Mouse (Mus musculus) hindbrain, embryonic 12.5 days (tissue): ENCODE measurements at regions not wholly inside any gene's neighbourhood (a gene's known extent, or its start where the extent isn't known, plus 50 kb on each side); places are given as distances from the start of the nearest gene placed in this dataset.

Source experiments
- ATAC-seq: fragments of 200-750 bp; cut with Nextera tagmentation; 2 replicates; pipeline ENCODE4 v1.8.0; 2017; ENCODE audit warnings: moderate TSS enrichment; ENCODE audit not compliant: low FRiP score
- H3K27ac ChIP-seq: fragments of 300-500 bp; sonication (generic); 2 replicates; pipeline ENCODE4 v1.5.1; 2016; ENCODE audit warnings: mild to moderate bottlenecking
- H3K27me3 ChIP-seq: fragments of 300-500 bp; sonication (generic); 2 replicates; pipeline ENCODE4 v1.6.1; 2016; ENCODE audit warnings: mild to moderate bottlenecking
- H3K36me3 ChIP-seq: fragments of 300-500 bp; sonication (generic); 2 replicates; pipeline ENCODE4 v1.6.1; 2016; ENCODE audit warnings: mild to moderate bottlenecking
- H3K4me1 ChIP-seq: fragments of 300-500 bp; sonication (generic); 2 replicates; pipeline ENCODE4 v1.6.1; 2016
- H3K4me2 ChIP-seq: fragments of 300-500 bp; sonication (generic); replicated peaks from 2 replicates; pipeline ENCODE4 v1.6.1; 2016; ENCODE audit warnings: mild to moderate bottlenecking
- H3K4me3 ChIP-seq: fragments of 300-500 bp; sonication (generic); 2 replicates; pipeline ENCODE4 v1.5.1; 2016; ENCODE audit warnings: mild to moderate bottlenecking
- H3K9ac ChIP-seq: fragments of 300-500 bp; sonication (generic); 2 replicates; pipeline ENCODE4 v1.6.1; 2016; ENCODE audit warnings: mild to moderate bottlenecking, moderate library complexity
- H3K9me3 ChIP-seq: fragments of 300-500 bp; sonication (generic); replicated peaks from 2 replicates; pipeline ENCODE4 v1.6.1; 2016; ENCODE audit warnings: mild to moderate bottlenecking
- WGBS: fragments of 180-500 bp; shearing (Covaris S2); methylation state at CpG from one replicate; pipeline ENCODE4 v1.1.7; 2016; 5-methylcytosine and 5-hydroxymethylcytosine counted together

DNA sequence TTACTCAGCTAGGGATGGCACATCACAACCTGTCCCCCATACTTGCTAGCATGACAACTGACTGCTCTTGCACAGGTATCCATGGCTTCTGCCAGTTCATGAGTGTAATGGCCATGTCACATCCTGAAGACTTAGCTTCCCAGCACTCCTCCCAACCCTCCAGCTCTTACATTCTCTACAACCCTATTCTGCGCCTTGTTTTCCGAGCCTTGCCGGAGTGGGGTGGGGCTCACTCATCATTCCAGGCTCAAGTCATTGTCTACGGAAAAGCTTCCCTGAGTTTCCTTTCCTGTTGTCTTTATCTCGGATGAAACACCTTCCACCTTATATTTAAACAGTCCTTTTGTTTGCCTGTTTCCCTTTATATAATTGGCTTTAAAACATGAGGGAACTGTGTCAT lies 69.6 kb downstream of the Prdm13 start:
- Histone ChIP-seq H3K9ac (no peak overlapping the region), H3K27me3 (no peaks in the 10 kb centered on the region)
- ATAC-seq: no peak

DNA sequence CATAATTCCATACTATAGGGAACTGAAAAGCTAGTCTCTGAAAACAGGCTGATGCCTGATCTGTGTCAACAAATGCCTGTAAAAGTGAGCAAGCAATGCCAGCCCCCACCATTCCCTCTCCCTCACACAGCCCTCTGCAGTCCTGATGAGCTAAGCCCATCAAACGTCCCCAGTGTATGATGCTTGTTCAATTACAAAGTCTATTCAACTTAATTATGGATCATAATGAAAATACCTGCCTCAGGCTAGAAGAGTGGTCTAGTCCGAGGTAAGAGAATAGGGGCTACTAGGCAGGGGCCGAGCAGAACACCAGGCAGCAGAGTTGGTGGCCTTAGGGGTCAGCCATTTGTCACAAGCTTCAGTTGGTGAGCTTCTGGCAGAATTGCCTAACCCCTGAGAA lies 71.3 kb downstream of the Prdm13 start:
- Histone ChIP-seq H3K9ac (no peak overlapping the region), H3K4me3 (no peak overlapping the region), H3K4me1 (no peaks in the 10 kb centered on the region), H3K4me2 (no peak overlapping the region), H3K27ac (no peak overlapping the region), H3K9me3 (no peaks in the 10 kb centered on the region), H3K27me3 (no peaks in the 10 kb centered on the region), H3K36me3 (no peaks in the 10 kb centered on the region)
- ATAC-seq: peak; percentile 70
- WGBS: 38% methylated on average over 3 of the region's 3 CpGs

More for the DNA sequence above, 69.6 kb downstream of the Prdm13 start:
- Histone ChIP-seq H3K9me3 (no peaks in the 10 kb centered on the region), H3K4me2 (no peak overlapping the region), H3K4me1 (no peaks in the 10 kb centered on the region), H3K36me3 (no peaks in the 10 kb centered on the region), H3K4me3 (no peak overlapping the region), H3K27ac (no peak overlapping the region)
- 88% methylated on average over 5 of the region's 5 CpGs for WGBS

DNA sequence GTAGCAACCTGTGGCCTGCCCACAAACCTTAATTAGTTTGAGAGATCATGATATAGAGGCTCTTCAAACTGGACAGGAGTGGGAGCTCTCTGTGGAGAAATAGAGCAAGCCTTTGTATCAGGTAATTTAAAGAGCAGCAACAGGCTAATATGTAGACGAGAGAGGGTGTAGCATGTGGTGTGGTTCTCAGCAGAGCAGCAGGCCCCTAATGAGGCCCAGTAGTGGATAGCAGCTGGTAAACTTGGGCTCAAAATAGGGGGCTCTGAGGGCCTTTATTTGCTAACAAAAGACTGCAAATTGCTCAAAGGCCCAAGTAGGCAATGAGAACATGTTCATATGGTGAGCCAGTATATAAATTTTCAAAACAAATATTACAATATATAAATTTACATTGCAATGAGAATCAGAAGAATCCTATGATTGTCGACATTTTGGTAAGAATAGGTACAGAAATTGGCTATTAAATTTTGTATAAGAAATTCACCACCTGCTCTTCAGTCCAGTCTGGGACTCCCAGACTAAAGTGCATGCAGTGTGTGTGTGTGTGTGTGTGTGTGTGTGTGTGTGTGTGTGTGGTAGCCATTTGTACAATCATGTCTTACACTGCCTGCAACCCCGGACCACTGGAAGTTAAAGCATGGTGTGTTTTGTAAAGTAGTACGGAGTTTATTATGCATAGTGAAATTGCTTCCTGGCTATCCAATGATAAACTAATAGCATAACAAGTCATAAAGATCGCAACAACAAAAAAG lies 74.1 kb downstream of the Prdm13 start:
- peak; percentile 82 for ATAC-seq
- H3K9ac ChIP-seq: no peak overlapping the region
- H3K9me3 ChIP-seq: no peaks in the 10 kb centered on the region
- no peak overlapping the region for H3K4me2 ChIP-seq
- H3K27ac ChIP-seq: no peak overlapping the region
- no peaks in the 10 kb centered on the region for H3K4me1 ChIP-seq
- H3K27me3 ChIP-seq: no peaks in the 10 kb centered on the region
- H3K36me3 ChIP-seq: no peaks in the 10 kb centered on the region
- 71% methylated on average over 5 of the region's 5 CpGs for WGBS
- no peak overlapping the region for H3K4me3 ChIP-seq

DNA sequence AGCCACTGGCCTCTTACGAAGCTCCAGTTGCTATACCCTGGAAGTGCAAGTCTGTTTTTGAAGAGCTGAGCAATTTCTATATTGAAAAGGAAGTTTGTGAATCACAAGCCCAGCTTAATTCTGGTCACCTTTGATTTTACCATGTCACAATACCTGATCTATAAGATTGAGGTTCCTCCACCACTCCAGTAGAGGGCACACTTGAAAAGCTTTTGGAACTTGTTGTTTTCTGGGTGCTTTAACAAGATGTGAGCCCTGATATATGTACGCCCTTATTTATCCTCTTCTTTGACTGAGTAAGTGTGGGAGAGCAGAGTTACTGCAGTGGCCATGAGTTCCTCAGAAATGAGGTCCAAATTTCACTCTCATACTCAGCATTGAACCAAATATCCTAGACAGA lies 87.7 kb downstream of the Prdm13 start:
- Histone ChIP-seq H3K4me1 (no peaks in the 10 kb centered on the region), H3K9ac (no peak overlapping the region), H3K4me2 (no peak overlapping the region), H3K4me3 (no peak overlapping the region), H3K27me3 (no peaks in the 10 kb centered on the region), H3K36me3 (no peaks in the 10 kb centered on the region), H3K9me3 (0 out of 2 replicates have a peak, but pooled peaks cover 4% of the 10 kb centered on the region), H3K27ac (no peak overlapping the region)
- 68% methylated on average over 2 of the region's 2 CpGs for WGBS
- ATAC-seq: no peak

DNA sequence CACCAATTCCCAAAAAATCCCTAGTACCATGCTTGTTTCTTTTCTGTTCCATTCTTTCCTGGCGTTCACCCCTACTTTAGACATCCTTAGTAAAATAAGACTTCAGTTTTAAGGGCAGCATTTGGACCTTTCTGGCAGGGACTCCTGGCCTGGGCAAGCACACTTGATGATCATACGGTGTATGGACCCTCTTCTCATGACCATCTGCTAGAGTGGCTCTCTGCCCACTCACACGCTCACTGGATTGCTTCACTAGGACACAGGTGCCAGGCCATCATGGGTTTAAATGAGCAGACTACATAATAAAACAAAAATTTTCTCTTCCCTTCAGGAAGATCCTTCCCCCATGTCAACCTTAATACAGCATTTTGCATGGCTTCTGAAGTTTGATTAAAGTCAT lies 138.0 kb downstream of the Prdm13 start:
- Histone ChIP-seq H3K36me3 (no peaks in the 10 kb centered on the region), H3K27me3 (no peaks in the 10 kb centered on the region), H3K27ac (no peak overlapping the region), H3K4me2 (no peak overlapping the region), H3K9ac (no peak overlapping the region), H3K4me3 (no peak overlapping the region), H3K9me3 (no peaks in the 10 kb centered on the region), H3K4me1 (no peaks in the 10 kb centered on the region)
- no peak for ATAC-seq
- 88% methylated on average over 3 of the region's 3 CpGs for WGBS

DNA sequence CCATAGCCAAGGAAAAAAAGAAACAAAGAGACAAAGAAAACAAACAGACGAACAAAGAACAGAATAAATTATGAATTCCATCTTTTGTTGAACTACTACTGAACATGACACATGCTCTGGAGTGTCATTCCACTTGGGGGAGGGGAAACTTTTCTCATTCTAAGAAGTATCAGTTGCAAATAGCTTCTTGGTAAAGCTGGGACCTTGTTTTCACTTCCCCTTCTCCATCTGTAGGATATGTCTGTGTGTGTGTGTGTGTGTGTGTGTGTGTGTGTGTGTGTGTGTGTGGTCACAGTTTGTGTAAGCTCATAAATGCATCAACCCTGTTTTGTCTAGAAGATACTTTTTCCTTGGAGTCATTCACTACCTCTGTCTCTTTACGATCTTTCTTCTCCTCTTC lies 146.2 kb downstream of the Prdm13 start:
- Histone ChIP-seq H3K27me3 (no peaks in the 10 kb centered on the region), H3K9ac (no peak overlapping the region), H3K9me3 (no peaks in the 10 kb centered on the region), H3K4me3 (no peak overlapping the region), H3K36me3 (no peaks in the 10 kb centered on the region), H3K4me2 (no peak overlapping the region), H3K27ac (no peak overlapping the region), H3K4me1 (no peaks in the 10 kb centered on the region)
- 96% methylated on average over 2 of the region's 2 CpGs for WGBS
- no peak for ATAC-seq

DNA sequence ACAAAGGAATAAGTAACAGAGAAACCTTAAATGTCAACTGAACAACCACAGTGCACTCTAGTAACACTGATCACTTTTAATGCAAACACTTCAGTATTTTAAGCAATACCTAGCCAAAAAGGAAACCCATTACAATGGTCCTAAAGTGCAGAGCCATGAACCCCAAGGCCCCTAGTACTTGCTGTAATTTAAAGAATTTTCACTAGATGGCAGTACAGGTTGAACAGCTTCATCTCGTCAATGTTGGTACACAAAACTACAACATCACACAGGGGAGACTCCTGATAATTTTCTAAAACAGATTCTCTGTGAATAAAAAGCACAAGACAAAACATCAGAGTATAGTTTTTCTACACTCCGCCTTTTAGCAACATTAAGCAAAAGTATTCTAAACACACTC lies 149.8 kb downstream of the Prdm13 start:
- 34% methylated on average over 2 of the region's 2 CpGs for WGBS
- ATAC-seq: no peak

DNA sequence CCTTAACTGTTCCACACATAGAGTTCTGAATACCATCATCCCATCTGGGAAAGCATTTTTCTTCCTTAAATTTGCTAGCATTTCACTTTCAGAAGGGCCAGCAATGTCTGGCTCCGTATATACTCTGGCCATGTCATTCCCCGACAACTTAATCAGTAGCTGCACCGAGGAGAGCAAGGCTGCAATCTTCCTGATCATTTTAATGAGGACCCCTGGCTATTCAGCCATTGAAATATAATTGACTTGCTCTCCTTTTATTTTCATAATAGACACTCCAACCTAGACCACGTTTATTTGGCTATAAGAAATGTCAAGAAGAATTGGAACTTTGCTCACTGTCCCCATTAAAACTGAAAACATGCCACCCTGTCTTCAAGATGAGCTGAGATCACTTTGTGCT lies 153.6 kb downstream of the Prdm13 start:
- no peaks in the 10 kb centered on the region for H3K27me3 ChIP-seq
- H3K9ac ChIP-seq: no peak overlapping the region
- H3K4me1 ChIP-seq: no peaks in the 10 kb centered on the region
- no peak for ATAC-seq
- WGBS: 53% methylated on average over 4 of the region's 4 CpGs
- H3K9me3 ChIP-seq: no peaks in the 10 kb centered on the region
- no peak overlapping the region for H3K4me3 ChIP-seq
- no peak overlapping the region for H3K4me2 ChIP-seq
- H3K27ac ChIP-seq: no peak overlapping the region
- no peaks in the 10 kb centered on the region for H3K36me3 ChIP-seq

More for the DNA sequence above, 149.8 kb downstream of the Prdm13 start:
- Histone ChIP-seq H3K9me3 (no peaks in the 10 kb centered on the region), H3K4me2 (no peak overlapping the region), H3K27me3 (no peaks in the 10 kb centered on the region), H3K36me3 (no peaks in the 10 kb centered on the region), H3K9ac (no peak overlapping the region), H3K4me1 (no peaks in the 10 kb centered on the region), H3K4me3 (no peak overlapping the region), H3K27ac (no peak overlapping the region)
